Mouse (Mus musculus) neural tube, embryonic 15.5 days (tissue): ENCODE measurements at regions not wholly inside any gene's neighbourhood (a gene's known extent, or its start where the extent isn't known, plus 50 kb on each side); places are given as distances from the start of the nearest gene placed in this dataset.

ENCODE experiments used
- ATAC-seq: fragments of 200-750 bp; cut with Nextera tagmentation; 2 replicates; pipeline ENCODE4 v1.8.0; 2017; ENCODE audit warnings: mild to moderate bottlenecking, moderate TSS enrichment, moderate library complexity; ENCODE audit not compliant: low FRiP score
- H3K27ac ChIP-seq: fragments of 300-500 bp; sonication (generic); replicated peaks from 2 replicates; pipeline ENCODE4 v1.5.1; 2015; ENCODE audit warnings: mild to moderate bottlenecking, inconsistent platforms
- H3K27me3 ChIP-seq: fragments of 300-500 bp; sonication (generic); replicated peaks from 2 replicates; pipeline ENCODE4 v1.6.1; 2015; ENCODE audit warnings: inconsistent platforms
- H3K36me3 ChIP-seq: fragments of 300-500 bp; sonication (generic); 2 replicates; pipeline ENCODE4 v1.6.1; 2015; ENCODE audit warnings: inconsistent platforms
- H3K4me1 ChIP-seq: fragments of 300-500 bp; sonication (generic); 2 replicates; pipeline ENCODE4 v1.6.1; 2015; ENCODE audit warnings: inconsistent platforms
- H3K4me2 ChIP-seq: fragments of 300-500 bp; sonication (generic); 2 replicates; pipeline ENCODE4 v1.6.1; 2015; ENCODE audit warnings: inconsistent platforms, mild to moderate bottlenecking, moderate library complexity
- H3K4me3 ChIP-seq: fragments of 300-500 bp; sonication (generic); replicated peaks from 2 replicates; pipeline ENCODE4 v1.5.1; 2015; ENCODE audit warnings: mild to moderate bottlenecking, inconsistent platforms
- H3K9ac ChIP-seq: fragments of 300-500 bp; sonication (generic); replicated peaks from 2 replicates; pipeline ENCODE4 v1.6.1; 2015; ENCODE audit warnings: mild to moderate bottlenecking, inconsistent platforms
- H3K9me3 ChIP-seq: fragments of 300-500 bp; sonication (generic); replicated peaks from 2 replicates; pipeline ENCODE4 v1.6.1; 2016; ENCODE audit warnings: inconsistent platforms
- WGBS: fragments of 180-500 bp; shearing (Covaris S2); methylation state at CpG from one replicate; pipeline ENCODE4 v1.1.7; 2015; ENCODE audit warnings: mixed read lengths; 5-methylcytosine and 5-hydroxymethylcytosine counted together

DNA sequence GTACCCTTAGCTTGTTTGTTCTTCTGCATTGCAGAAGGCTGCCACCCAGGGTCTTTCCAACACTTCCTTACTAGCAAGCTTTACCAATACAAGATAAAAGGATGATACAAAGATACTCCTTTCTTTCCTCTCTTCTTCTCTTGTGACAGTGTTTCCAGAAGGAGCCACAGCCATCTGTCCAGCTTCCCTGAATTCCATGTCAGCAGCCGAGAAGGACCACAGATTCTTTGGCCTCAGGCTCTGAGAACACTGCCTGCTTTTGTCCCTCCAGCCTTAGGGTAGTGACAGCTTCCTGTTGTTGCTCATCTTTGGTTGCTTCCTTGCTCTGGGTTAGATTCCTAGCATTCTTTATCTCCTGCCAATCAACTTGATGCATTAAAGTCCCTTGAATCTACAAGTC lies 60.4 kb upstream of the Fndc3a start:
- Histone ChIP-seq H3K4me1 (no peaks in the 10 kb centered on the region), H3K36me3 (no peaks in the 10 kb centered on the region), H3K9ac (no peak overlapping the region), H3K4me3 (no peak overlapping the region), H3K9me3 (no peaks in the 10 kb centered on the region), H3K27me3 (no peaks in the 10 kb centered on the region), H3K27ac (no peak overlapping the region), H3K4me2 (no peak overlapping the region)
- ATAC-seq: no peak
- WGBS: 48% methylated on average over 1 of the region's 1 CpGs

DNA sequence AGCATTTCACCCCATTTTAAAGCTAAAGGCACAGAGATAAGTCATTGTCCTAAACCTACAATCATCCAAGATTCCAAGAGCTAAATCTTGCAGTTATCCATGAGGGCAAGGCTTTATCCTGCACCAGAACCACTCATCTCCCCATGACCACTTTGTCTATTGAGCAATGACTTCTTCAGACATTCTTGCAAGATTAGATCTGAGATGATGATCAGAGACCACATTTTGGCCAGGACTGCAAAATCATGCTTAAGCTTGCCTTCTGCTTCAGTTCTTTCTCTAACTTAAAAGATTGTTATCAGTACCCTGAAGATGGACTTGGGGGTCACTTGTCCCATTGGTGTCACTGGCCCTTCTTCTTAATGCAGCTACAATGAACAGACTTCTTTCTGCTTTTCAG lies 50.3 kb upstream of the Fndc3a start:
- no peaks in the 10 kb centered on the region for H3K27me3 ChIP-seq
- no peaks in the 10 kb centered on the region for H3K9me3 ChIP-seq
- ATAC-seq: no peak
- no peak overlapping the region for H3K4me3 ChIP-seq
- H3K27ac ChIP-seq: no peak overlapping the region
- H3K9ac ChIP-seq: no peak overlapping the region
- no peaks in the 10 kb centered on the region for H3K4me1 ChIP-seq
- H3K36me3 ChIP-seq: no peaks in the 10 kb centered on the region
- H3K4me2 ChIP-seq: no peak overlapping the region
